Mouse (Mus musculus) liver, adult 10 weeks (tissue): ENCODE results near the gene Rnf157. TPM values are rescaled to one million over a fixed set of nuclear protein-coding genes. Genes with fewer than 3 reads are reported as not detected.

Experiments used
- polyA plus RNA-seq: library from polyadenylated mRNA; stranded (reverse); fragments of 350-450 nt; fragmentation: Illumina TruSeq; extraction: RNeasy Lipid Tissue Mini Kit (QIAGEN cat#74804); gene quantifications from one replicate; pipeline ENCODE4 v1.2.3, GENCODE M21; 2014; ENCODE audit warnings: low read depth, low replicate concordance

The Rnf157 gene
- 0.13 TPM for polyA plus RNA-seq

DNA sequence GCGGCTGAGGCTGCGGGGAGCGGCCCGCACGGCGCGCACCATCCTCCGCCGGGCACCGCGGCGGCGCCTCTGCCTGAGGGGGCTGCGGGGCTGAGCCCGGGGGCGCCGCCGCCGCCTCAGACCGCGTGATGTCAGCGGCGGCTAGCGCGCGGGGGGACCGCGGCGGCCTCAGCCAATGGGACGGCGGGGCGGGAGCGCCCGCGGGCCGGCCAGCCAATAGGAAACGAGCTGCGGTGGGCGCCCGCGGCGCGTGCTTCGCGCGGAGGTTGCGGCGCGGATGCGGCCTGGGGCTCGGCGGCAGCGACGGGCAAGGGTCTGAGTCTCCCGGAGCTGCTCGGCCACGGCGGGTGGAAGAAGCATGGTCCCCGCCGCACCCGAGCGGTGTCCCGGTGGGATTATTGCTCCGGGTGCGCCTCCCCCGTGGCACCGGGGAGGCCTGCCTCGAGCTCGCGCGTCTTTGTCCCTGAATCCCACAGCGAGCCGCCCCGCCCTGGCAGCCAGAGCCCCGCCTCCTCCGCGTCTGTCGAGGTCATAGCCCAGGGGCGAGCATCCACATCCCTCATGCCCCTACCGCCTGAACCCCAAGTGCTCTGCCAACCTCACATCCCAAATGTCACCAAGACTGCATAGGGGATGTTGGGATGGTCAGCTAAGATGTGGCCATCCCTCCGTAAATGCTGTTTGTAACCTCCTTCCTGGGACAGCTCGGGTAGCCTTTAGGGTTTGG lies at the start of gene Rnf157:
Rnf157 (minus strand) TSS at position 129 of the 727 bp plus-strand sequence.

DNA sequence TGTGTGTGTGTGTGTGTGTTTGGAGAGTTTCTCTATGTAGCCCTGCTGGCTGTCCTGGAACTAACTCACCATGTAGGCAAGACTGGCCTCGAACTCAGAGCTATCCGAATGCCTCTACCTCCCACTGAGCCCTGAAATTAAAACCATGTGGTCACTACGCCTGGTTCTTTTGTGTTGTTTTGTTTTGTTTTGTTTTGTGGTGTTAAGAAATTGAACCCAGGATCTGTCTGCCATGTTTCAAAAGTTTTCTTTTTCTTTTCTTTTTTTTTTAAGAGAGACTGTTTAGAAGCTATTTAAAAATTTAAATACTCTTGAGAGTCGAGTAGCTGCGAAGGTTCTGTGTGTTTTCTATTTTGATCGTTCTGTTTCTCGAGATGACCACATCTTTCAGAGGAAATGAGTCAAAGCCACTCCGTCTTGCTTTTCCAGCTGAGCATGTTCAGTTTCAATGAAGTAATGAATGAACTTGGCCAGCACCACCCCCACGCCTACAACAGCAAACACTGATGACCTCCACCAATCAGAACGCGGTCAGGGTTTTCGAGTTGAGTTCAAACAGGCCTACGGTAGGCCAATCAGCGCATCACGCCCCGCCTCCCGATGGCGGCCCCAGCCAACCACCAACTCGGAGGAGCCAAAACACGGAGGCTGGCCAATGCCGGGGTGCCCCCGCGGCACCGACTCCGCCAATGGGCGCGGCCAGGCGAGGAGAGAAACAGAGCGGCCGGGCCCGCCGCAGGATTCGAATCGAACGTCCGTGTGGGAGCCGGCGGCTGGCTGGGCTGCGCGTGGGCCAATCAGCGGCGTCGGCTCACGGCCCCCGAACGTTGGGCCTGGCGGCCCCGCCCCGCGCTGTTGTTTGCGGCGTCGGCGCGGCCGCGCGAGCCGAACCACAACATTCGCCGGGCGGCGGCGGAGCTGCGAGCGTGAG lies 20.8 kb upstream of the Rnf157 start, which contains the start of gene Ubald2:
Ubald2 (plus strand) TSS at position 739 of the 931 bp plus-strand sequence.

DNA sequence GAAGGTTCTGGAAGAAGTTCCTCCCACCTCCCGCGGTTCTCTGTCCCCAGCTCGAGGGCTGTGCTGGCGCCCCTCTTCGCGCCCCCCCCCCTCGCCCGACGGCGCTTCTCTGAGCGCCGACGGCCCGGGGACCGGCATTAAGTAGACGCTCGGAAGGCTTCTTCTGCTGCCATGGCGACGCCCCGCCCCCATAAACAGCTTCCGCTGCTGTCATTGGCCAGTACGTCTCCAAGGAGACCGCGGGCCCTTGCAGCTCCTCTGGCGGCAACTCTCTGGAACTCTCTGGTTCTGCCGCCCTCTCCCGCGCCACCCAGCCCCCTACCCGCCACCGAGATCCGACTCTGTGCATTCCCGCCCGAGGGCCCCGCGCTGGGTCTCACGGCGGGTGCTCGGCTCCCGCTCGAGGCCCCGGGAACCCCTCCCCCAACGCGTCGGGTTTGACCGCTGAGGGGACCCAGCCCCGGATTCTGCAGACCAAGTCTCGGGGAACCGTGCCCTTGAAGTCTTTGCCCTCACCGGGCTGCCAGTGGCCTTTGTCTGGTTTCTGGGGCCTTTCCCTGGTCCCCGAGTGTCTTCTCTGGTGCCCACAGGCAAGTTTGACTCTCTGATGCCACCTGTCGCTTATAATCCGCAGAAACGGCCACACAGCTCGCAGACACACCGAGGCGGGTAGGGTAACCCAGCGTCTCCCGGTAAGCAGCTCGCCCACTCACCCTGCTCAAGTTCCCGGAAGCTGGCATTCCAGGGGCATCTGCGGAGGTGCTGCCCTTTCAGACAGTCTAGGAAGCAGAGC lies 77.4 kb downstream of the Rnf157 start, which contains the start of gene Foxj1:
Foxj1 (minus strand) TSS at position 156 of the 793 bp plus-strand sequence.

DNA sequence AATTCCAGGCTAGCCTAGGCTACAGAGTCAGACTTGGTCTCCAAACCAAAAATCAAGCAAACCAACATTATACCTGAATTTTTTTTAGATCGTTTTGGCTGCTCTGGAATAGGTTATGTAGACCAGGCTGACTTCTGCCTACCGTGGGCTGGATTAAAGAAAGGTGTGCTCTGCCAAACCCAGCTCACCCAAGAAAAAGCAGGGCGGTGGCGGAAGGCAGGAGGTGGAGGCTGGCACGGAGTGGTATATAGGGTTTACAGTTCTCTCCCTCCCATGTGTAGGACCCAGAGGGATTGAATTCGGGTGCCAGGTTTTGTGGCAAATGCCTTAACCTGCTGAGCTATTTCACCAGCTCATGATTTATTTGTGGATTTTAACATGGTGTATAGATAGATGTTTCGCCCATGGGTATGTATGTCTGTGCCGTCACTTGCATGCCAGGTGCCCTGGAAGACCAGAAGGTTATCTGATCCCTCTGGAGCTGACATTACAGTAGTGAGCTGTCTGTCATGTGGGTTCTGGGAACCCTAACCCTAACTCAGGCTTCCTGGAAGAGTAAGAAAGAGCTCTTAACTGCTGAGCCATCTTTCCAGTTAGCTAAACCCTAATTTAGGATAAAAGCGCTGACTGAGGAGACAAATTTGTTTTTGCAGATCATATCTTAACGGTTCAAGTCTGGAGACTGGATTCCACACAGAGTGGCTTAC lies 105.7 kb downstream of the Rnf157 start, which contains the start of gene Exoc7:
Exoc7 (minus strand) TSS at position 215 of the 707 bp plus-strand sequence.

Other genes starting within 250 kb of the Rnf157 start
- 2.4 TPM for gene Fbf1, start 244.9 kb downstream of the Rnf157 start, polyA plus RNA-seq
- not detected for gene Ten1, start 214.2 kb downstream of the Rnf157 start, polyA plus RNA-seq
- gene Acox1, start 214.0 kb downstream of the Rnf157 start, polyA plus RNA-seq = 957 TPM
- not detected for gene Evpl, start 175.0 kb downstream of the Rnf157 start, polyA plus RNA-seq
- 7.2 TPM for gene Srp68, start 138.8 kb downstream of the Rnf157 start, polyA plus RNA-seq
- gene Galr2, start 132.1 kb downstream of the Rnf157 start, polyA plus RNA-seq = not detected
- 7.5 TPM for gene Exoc7, start 105.8 kb downstream of the Rnf157 start, polyA plus RNA-seq
- not detected for gene Foxj1, start 77.6 kb downstream of the Rnf157 start, polyA plus RNA-seq
- 4.4 TPM for gene Ubald2, start 21.1 kb upstream of the Rnf157 start, polyA plus RNA-seq
- gene Qrich2, start 53.2 kb upstream of the Rnf157 start, polyA plus RNA-seq = not detected
- gene Prpsap1, start 81.2 kb upstream of the Rnf157 start, polyA plus RNA-seq = 28.4 TPM
- not detected for gene Sphk1, start 117.9 kb upstream of the Rnf157 start, polyA plus RNA-seq
- 1.7 TPM for gene Ube2o, start 168.4 kb upstream of the Rnf157 start, polyA plus RNA-seq
- not detected for gene Aanat, start 173.4 kb upstream of the Rnf157 start, polyA plus RNA-seq
- 0.24 TPM for gene Rhbdf2, start 214.0 kb upstream of the Rnf157 start, polyA plus RNA-seq
- not detected for gene Prcd, start 240.5 kb upstream of the Rnf157 start, polyA plus RNA-seq
- gene Cygb, start 241.3 kb upstream of the Rnf157 start, polyA plus RNA-seq = 0.42 TPM